Mouse (Mus musculus): ENCODE results near the gene Prkcz.
"Not testable (repeated sequence)": the region's sequence is repeated elsewhere in the genome, so short reads cannot be mapped to it uniquely, and the experiment has no call there.

Gene Prkcz

DNA sequence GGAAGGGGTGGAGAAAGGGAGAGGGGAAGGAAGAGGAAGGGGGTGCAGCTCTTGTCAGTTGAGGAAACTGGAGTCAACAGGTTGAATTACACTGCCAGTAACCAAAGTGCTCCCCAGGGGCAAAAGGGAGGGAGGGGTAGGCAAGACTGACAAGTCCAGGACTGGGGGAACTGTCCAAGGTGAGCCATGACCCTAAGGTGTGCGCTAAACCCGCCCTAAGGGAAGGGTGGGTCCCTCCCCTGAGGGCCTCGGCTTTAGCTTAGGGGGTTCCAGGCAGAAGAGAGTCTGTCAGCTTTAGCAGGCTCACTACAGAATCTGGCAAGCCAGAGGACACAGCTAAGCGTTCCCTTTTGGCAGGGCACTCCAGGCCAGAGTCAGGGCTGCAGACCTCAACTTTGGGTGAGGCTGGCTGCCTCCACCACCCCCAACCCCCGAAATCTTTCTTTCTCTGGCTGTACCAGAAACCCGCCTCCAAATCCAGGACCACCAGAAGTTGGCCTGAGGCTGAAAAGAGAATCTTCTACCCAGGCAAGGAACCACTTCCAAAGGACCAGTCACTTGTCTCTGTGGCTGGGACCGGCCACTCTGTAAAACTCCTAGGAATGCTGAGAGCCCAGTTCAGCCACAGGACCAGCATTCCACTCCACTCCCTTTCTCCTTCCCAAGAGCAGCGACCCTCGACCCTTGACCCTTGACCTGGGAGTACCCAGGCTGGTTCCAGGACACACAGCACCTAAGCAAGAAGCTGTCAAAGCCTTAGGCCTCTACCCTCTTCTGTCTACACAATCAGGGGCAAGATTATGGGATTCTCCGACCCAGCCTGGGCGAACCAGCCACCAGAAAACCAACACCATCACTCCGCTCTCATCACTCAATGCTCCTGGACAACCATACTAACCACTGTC is 1.3 kb downstream of the Prkcz start:
- no peak for DNase-seq (ENCODE audit: low read depth, low spot score)

DNA sequence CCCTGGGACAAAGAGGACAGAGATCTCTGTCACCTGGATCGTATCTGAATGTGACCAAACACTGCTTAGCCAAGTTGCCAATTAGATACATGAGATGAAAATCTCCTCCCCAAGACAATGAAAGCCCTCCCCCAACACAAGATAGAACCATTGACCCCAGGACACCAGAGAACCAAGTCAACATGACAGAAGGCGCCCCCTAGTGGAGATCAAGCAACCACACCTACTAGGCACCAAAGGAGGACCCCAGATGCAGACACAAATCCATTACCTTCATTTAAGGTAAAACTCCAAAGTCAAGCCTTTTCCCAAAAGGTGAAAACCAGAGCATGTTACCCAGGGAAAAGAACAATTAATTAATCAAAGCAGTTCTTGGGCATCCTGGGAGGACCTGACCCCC is 3.6 kb downstream of the Prkcz start:
- DNase-seq (ENCODE audit: low read depth, low spot score) = no peak

DNA sequence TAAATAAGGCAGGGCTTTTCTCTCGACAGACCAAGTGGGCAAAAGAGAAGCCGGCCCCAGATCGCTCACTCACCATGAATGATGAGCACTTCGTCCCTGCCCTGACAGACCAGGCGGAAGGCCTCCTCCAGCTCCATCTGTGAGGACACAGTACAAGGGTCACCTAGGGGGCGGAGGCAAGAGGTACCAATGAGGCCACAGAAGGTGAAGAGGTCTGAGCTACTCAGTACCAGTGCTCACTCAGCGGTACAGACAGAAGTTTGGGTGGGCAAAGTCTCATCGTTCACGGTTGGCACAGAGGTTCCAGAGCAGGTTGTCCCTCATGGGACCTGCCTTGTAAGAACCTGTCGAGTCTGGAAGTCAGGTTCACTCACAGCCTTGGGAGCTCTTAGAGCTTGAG is 4.8 kb downstream of the Prkcz start:
- DNase-seq (ENCODE audit: low read depth, low spot score) = no peak

- no peak for DNase-seq (ENCODE audit: low read depth, low spot score)
Observed at GRCm38 (mm10) chr4:155354546-155354945, 6.6 kb downstream of the Prkcz start.

GRCm38 (mm10) chr4:155354035-155354434 is 7.1 kb downstream of the Prkcz start:
- DNase-seq (ENCODE audit: low read depth, low spot score) = no peak

- DNase-seq (ENCODE audit: low read depth, low spot score) = no peak
Observed at GRCm38 (mm10) chr4:155352581-155352980, 8.6 kb downstream of the Prkcz start.

GRCm38 (mm10) chr4:155346350-155346749 is 14.8 kb downstream of the Prkcz start:
- DNase-seq (ENCODE audit: low read depth, low spot score) = no peak

GRCm38 (mm10) chr4:155345608-155345953 is 15.6 kb downstream of the Prkcz start:
- DNase-seq (ENCODE audit: low read depth, low spot score) = no peak

- no peak for DNase-seq (ENCODE audit: low read depth, low spot score)
Observed at GRCm38 (mm10) chr4:155344716-155345607, 16.2 kb downstream of the Prkcz start.

- no peak for DNase-seq (ENCODE audit: low read depth, low spot score)
Observed at GRCm38 (mm10) chr4:155344299-155344600, 16.9 kb downstream of the Prkcz start.

GRCm38 (mm10) chr4:155343415-155344298 is 17.5 kb downstream of the Prkcz start:
- no peak for DNase-seq (ENCODE audit: low read depth, low spot score)

GRCm38 (mm10) chr4:155336284-155337050 is 24.7 kb downstream of the Prkcz start:
- DNase-seq (ENCODE audit: low read depth, low spot score) = no peak

DNA sequence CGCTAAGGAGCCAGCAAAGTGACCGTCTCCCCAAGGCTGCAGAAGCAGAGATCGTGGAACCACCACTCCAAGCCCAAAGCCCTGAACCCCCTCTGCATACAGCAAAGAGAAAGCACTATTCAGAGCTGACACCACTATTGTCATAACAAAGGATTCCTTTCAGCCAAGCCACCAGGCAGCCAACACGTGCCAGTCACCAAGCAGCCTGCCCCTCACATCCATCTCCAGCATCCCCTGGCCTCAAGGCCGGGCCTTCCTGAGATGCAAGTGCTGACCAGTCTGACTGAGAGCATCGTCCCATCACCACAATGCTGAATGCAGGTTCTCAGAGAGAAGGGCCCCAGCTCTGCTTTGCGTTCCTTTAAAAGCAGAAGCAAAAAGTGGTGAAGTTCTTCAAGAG is 28.9 kb downstream of the Prkcz start:
- DNase-seq (ENCODE audit: low read depth, low spot score) = no peak

GRCm38 (mm10) chr4:155328385-155328784 is 32.8 kb downstream of the Prkcz start:
- DNase-seq (ENCODE audit: low read depth, low spot score) = not testable (repeated sequence)

DNA sequence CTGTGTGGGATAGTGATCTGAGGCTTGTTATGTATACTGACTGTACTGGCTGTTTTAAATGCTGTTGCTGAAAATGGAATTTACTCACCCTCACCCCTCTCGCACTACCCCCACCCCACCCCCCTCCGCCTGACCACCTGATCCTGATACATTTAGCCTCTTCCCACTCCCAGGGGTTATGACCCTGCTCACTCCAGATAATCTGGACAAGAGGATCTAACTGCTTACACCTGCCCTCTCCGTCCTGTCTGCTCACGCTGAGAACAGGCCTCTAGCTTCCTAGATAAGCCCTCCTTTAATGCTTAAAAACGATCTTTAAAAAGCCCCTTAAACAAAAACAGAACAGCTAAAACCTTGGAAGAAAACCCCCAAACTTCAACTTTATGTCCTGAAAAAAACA is 35.4 kb downstream of the Prkcz start:
- peak; percentile 61 for DNase-seq (ENCODE audit: low read depth, low spot score)

DNA sequence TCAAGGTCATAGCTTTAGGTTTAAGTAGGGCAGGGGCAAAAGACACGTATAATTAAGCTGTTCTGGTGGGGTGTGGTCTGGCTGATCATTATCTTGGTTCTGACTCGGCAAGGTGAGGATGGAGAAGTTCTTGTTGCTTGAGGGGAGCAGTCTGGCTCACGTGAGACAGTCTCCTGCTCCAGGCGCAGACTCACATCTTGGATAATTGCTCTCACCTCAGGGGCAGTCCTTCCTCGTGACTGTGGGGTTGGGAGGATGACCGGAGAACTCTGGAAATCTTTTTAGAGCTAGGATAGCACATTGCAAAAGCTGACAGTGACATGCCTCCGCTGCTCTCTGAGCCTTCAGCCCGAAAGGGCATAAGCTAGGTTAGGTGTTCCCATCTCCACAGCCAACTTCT is 36.6 kb downstream of the Prkcz start:
- no peak for DNase-seq (ENCODE audit: low read depth, low spot score)

DNA sequence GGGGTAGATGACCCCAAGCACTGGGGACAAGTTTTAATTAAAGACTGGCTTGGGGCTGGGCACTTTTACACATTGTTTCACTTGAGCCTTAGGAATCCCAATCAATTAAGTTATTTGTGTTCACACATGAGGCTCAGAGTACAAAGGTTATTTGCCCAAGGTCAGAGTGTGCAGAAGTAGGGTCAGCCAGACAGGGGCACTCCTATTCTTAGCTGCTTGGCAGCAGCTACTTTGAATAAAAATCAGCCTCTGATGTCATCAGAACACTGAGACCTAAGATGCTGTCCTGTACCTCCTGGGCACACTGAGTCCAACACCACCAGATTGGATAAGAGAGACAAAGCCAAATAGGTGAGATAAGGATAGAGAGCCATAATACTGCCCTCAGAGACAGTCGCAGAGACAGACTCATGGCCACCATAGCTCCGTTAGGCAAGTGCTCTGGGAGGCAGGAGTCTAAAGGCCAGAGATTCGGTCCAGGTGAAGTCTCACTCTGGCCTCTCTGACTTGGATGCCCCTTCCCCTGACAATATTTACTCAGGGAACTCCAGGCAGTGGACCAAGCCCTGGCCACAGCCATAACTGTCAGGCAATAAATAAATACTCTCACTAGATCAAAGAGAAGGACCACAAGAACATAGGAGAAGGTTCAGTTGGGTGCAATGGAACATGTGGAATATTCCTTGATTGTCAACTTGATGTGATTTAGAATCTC is 37.9 kb downstream of the Prkcz start:
- no peak for DNase-seq (ENCODE audit: low read depth, low spot score)

GRCm38 (mm10) chr4:155320281-155321244 is 40.6 kb downstream of the Prkcz start:
- peak; percentile 71 for DNase-seq (ENCODE audit: low read depth, low spot score)

DNA sequence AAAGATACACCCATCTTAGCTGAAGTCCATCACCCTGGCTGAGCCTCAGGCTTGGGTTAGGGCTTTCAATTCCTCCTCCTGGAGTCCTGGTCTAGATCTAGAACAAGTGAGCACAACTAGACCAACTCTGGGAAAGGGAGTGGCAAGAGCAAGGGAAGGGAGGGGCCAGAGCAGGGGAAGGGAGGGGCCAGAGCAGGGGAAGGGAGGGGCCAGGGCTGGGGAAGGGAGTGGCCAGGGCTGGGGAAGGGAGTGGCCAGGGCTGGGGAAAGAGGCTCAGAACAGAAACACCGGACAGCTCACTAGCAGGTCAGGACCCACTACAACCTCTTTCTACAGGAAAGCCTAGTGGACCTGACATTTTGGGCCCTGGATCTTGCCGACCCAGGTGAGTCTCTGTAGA is 42.9 kb downstream of the Prkcz start:
- DNase-seq (ENCODE audit: low read depth, low spot score) = no peak
